Mouse (Mus musculus): ENCODE data around the gene Wfdc21. TPM values are rescaled to one million over a fixed set of nuclear protein-coding genes. Genes with fewer than 3 reads are reported as not detected.

The Wfdc21 gene
- total RNA-seq, 2 experiments from 2014 or later = 99.0 to 132 TPM

DNA sequence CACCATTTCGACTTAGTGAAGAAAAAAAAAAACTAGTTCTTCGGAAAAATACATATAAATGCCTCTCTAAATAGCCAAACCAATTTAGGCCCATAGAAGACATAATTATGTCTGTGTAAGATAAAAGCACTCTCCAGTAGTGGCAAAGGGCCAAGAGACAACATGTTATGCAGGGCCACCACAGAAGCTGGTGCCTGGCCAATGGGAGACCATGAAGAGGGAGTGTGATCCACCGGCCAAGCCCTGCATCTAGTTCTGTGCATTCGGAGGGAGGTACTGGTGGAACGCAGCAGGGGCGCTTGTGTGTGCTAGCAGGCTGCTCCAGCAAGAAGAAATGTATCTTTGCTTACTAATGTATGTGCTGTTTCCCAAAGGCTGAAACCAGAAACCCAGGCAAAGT, 49.4 kb downstream of the Wfdc21 start:
- ATAC-seq (replicated peaks; ENCODE audit: low FRiP score, poor library complexity, severe bottlenecking) = no peak

DNA sequence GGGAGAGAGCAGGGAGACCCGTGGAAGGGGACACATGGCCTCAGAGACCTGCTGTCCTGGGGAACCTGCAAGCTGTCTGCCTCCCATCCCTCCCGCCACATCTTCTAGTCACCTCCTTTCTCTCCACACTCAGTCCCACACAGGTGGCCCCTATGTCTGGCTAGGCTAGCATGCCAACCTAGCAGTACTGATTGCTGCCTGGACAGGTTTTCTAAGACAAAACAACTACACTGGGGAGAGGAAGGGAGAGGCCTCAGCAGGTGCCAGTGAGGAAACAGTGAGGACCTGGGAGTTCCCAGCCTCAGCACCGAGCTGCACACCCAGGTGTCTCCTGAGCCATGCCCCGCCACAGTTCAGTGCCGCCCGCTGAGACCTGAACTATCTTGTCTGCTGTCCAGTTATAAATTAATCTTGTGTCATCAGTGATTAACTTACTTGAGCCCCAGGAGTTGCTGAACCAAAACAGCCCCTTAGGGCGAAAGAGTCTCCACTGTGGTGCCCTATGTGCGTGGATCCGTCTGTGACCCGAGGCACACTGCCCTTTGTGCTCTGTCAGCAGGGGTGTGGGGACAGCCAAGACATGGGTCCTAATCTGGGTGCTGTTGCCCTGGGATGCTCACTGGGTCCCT, 50.4 kb downstream of the Wfdc21 start:
- ATAC-seq (replicated peaks; ENCODE audit: low FRiP score, poor library complexity, severe bottlenecking) = no peak

DNA sequence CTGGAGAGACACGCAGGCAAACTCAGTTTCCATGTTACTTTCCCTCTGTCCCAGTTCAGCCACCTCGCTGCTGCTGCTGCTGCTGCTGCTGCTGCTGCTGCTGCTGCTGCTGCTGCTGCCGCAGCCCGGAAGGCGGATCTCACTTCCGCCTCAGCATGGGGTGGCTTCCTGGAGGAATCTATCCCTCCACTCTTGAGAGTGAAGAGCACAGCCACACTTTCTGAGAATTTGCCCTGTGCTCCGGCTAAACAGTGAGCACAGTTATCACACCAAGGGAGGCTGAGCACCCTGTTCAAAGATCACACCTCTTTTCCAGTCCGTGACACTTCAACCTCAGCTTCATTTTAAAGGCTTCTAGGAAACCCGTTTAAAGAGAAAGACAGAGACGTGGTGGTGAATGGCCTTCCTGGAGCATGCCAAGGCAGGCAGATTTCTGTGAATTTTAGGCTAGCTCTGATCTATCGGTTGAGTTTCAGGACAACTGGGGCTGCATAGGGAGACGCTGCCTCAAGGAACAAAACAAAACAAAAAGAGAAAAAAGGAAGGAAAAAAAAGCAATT, 53.2 kb downstream of the Wfdc21 start:
- ATAC-seq (replicated peaks; ENCODE audit: low FRiP score, poor library complexity, severe bottlenecking) = no peak

DNA sequence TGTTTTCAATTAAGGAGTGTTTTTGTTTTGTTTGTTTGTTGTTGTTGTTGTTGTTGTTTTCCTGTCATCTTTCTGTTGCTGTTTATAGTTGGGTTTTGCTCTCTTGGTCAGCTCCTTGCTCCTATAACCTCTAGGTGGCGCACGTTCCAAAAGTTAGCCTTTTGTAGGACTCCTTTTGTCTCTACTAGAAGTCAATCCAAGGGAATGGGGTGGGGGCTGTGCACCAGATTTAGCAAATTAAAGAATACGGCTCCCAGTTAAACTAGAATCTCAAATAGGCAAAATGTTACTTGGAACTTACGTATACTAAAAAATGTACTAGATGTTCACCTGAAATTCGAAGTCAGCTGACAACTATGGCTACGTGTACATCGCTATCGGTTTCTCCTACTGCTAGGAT, 55.4 kb downstream of the Wfdc21 start:
- no peak for ATAC-seq (replicated peaks; ENCODE audit: low FRiP score, poor library complexity, severe bottlenecking)

Other genes with a start within 250 kb of the Wfdc21 start
- gene Heatr9, start 224.8 kb upstream of the Wfdc21 start, total RNA-seq (2015; ENCODE audit: low replicate concordance) = not detected in 2 replicates
- 0.26 TPM in 1 of 2 replicates, not detected in the other for gene Heatr9, start 224.8 kb upstream of the Wfdc21 start, total RNA-seq (2017; ENCODE audit: low replicate concordance)
- 11.5 and 25.6 TPM in 2 replicates for gene Ccl5, start 216.4 kb upstream of the Wfdc21 start, total RNA-seq (2015; ENCODE audit: low replicate concordance)
- gene Ccl5, start 216.4 kb upstream of the Wfdc21 start, total RNA-seq (2017; ENCODE audit: low replicate concordance) = 4.6 TPM in 1 of 2 replicates, not detected in the other
- gene Ccl9, start 168.3 kb upstream of the Wfdc21 start, total RNA-seq (2015; ENCODE audit: low replicate concordance) = 28.1 and 34.2 TPM in 2 replicates
- gene Ccl9, start 168.3 kb upstream of the Wfdc21 start, total RNA-seq (2017; ENCODE audit: low replicate concordance) = 7.1 and 35.4 TPM in 2 replicates
- 55.5 and 74.2 TPM in 2 replicates for gene Ccl6, start 153.9 kb upstream of the Wfdc21 start, total RNA-seq (2015; ENCODE audit: low replicate concordance)
- gene Ccl6, start 153.9 kb upstream of the Wfdc21 start, total RNA-seq (2017; ENCODE audit: low replicate concordance) = 24.0 and 25.2 TPM in 2 replicates
- not detected in 2 replicates for gene Rpl9-ps1, start 101.3 kb upstream of the Wfdc21 start, total RNA-seq (2015; ENCODE audit: low replicate concordance)
- not detected in 2 replicates for gene Rpl9-ps1, start 101.3 kb upstream of the Wfdc21 start, total RNA-seq (2017; ENCODE audit: low replicate concordance)
- gene Ccl3, start 97.6 kb upstream of the Wfdc21 start, total RNA-seq (2015; ENCODE audit: low replicate concordance) = 34.6 and 35.2 TPM in 2 replicates
- gene Ccl3, start 97.6 kb upstream of the Wfdc21 start, total RNA-seq (2017; ENCODE audit: low replicate concordance) = 16.3 and 19.1 TPM in 2 replicates
- 7.1 and 12.6 TPM in 2 replicates for gene Ccl4, start 84.4 kb upstream of the Wfdc21 start, total RNA-seq (2015; ENCODE audit: low replicate concordance)
- 0.51 and 17.1 TPM in 2 replicates for gene Ccl4, start 84.4 kb upstream of the Wfdc21 start, total RNA-seq (2017; ENCODE audit: low replicate concordance)
- gene Wfdc17, start 42.9 kb upstream of the Wfdc21 start, total RNA-seq (2015; ENCODE audit: low replicate concordance) = 28.5 and 51.1 TPM in 2 replicates
- 15.7 TPM in 1 of 2 replicates, not detected in the other for gene Wfdc17, start 42.9 kb upstream of the Wfdc21 start, total RNA-seq (2017; ENCODE audit: low replicate concordance)
- gene Wfdc18, start 37.9 kb upstream of the Wfdc21 start, total RNA-seq (2015; ENCODE audit: low replicate concordance) = not detected in 2 replicates
- gene Wfdc18, start 37.9 kb upstream of the Wfdc21 start, total RNA-seq (2017; ENCODE audit: low replicate concordance) = not detected in 2 replicates
- gene Heatr6, start 6.8 kb downstream of the Wfdc21 start, total RNA-seq (2015; ENCODE audit: low replicate concordance) = 2.9 and 4.7 TPM in 2 replicates
- gene Heatr6, start 6.8 kb downstream of the Wfdc21 start, total RNA-seq (2017; ENCODE audit: low replicate concordance) = 1.5 and 3.3 TPM in 2 replicates
- not detected in 2 replicates for gene Hnf1b, start 103.1 kb downstream of the Wfdc21 start, total RNA-seq (2015; ENCODE audit: low replicate concordance)
- gene Hnf1b, start 103.1 kb downstream of the Wfdc21 start, total RNA-seq (2017; ENCODE audit: low replicate concordance) = not detected in 2 replicates
- gene Ddx52, start 195.1 kb downstream of the Wfdc21 start, total RNA-seq (2015; ENCODE audit: low replicate concordance) = 10.5 and 21.0 TPM in 2 replicates
- 17.8 and 22.6 TPM in 2 replicates for gene Ddx52, start 195.1 kb downstream of the Wfdc21 start, total RNA-seq (2017; ENCODE audit: low replicate concordance)
- 17.6 and 20.9 TPM in 2 replicates for gene Synrg, start 217.5 kb downstream of the Wfdc21 start, total RNA-seq (2015; ENCODE audit: low replicate concordance)
- 17.8 and 21.9 TPM in 2 replicates for gene Synrg, start 217.5 kb downstream of the Wfdc21 start, total RNA-seq (2017; ENCODE audit: low replicate concordance)